Mouse (Mus musculus) CH12.LX (cell line): ENCODE measurements at regions not wholly inside any gene's neighbourhood (a gene's known extent, or its start where the extent isn't known, plus 50 kb on each side); places are given as distances from the start of the nearest gene placed in this dataset.

ENCODE experiments used
- DNase-seq: peaks from one replicate; pipeline ENCODE4 v3.0.0-alpha.2; 2013; ENCODE audit errors: extremely low read depth
- H3K27ac ChIP-seq: 2 replicates; pipeline ENCODE4 v1.5.1; 2012; ENCODE audit warnings: low read depth, mild to moderate bottlenecking, control low read depth, moderate library complexity; ENCODE audit not compliant: insufficient read depth
- H3K27me3 ChIP-seq: replicated peaks from 2 replicates; pipeline ENCODE3; 2012; ENCODE audit warnings: inconsistent platforms
- H3K36me3 ChIP-seq, 2 experiments: replicated peaks in 1 of 2; 2 replicates each; pipeline versions ENCODE3 to v1.6.1; 2012; ENCODE audit warnings: inconsistent platforms in 1 of 2, low read length in 1 of 2, mild to moderate bottlenecking in 1 of 2, mixed read lengths in 1 of 2, moderate library complexity in 1 of 2; ENCODE audit not compliant: control insufficient read depth in 1 of 2, insufficient read depth in 1 of 2
- H3K4me1 ChIP-seq, 2 experiments: 2 replicates each; pipeline ENCODE4 v1.6.1; 2012; ENCODE audit warnings: inconsistent platforms in 1 of 2, moderate library complexity in 1 of 2; ENCODE audit not compliant: insufficient read depth in 2 of 2, control insufficient read depth in 1 of 2
- H3K4me2 ChIP-seq: 2 replicates; pipeline ENCODE4 v1.6.1; 2012; ENCODE audit warnings: low read depth, mild to moderate bottlenecking, control low read depth; ENCODE audit not compliant: poor library complexity, insufficient read depth, severe bottlenecking
- H3K4me3 ChIP-seq, 3 experiments: fragments of 150-350 bp in 1 of 3; sonication (generic) in 1 of 3; replicated peaks in 1 of 3; 2 replicates each; pipeline versions ENCODE3 to v1.5.1; 2011 to 2012; ENCODE audit warnings: low read depth in 2 of 3, low read length in 2 of 3, mild to moderate bottlenecking in 2 of 3, moderate library complexity in 2 of 3, control low read depth in 1 of 3, improper control_type of control experiment in 1 of 3, inconsistent platforms in 1 of 3, mixed read lengths in 1 of 3; ENCODE audit not compliant: poor library complexity in 1 of 3
- H3K79me2 ChIP-seq: replicated peaks from 2 replicates; pipeline ENCODE4 v1.6.1; 2012; ENCODE audit warnings: mild to moderate bottlenecking, moderate library complexity; ENCODE audit not compliant: control insufficient read depth, poor library complexity, insufficient read depth, severe bottlenecking; ENCODE audit errors: extremely low read depth
- H3K9ac ChIP-seq: 2 replicates; pipeline ENCODE4 v1.6.1; 2012; ENCODE audit warnings: low read depth, mild to moderate bottlenecking, control low read depth, moderate library complexity; ENCODE audit not compliant: insufficient read depth
- H3K9me3 ChIP-seq: replicated peaks from 2 replicates; pipeline ENCODE3; 2012; ENCODE audit warnings: low read length, inconsistent platforms, mixed read lengths
- BHLHE40 ChIP-seq: IDR thresholded peaks from 2 replicates; pipeline ENCODE4 v1.6.1; 2011; ENCODE audit warnings: mild to moderate bottlenecking, low read depth, low read length, improper control_type of control experiment
- CHD1 ChIP-seq: IDR thresholded peaks from 2 replicates; pipeline ENCODE4 v1.6.1; 2012; ENCODE audit warnings: low read depth, low read length, improper control_type of control experiment, inconsistent platforms
- ELF1 ChIP-seq: IDR thresholded peaks from 2 replicates; pipeline ENCODE4 v1.6.1; 2014; ENCODE audit warnings: low read depth, mild to moderate bottlenecking, inconsistent platforms, low read length, improper control_type of control experiment
- EP300 ChIP-seq: IDR thresholded peaks from 2 replicates; pipeline ENCODE4 v1.6.1; 2011; ENCODE audit warnings: low read length, improper control_type of control experiment
- GABPA ChIP-seq: IDR thresholded peaks from 2 replicates; pipeline ENCODE4 v1.6.1; 2012; ENCODE audit warnings: low read depth, low read length, improper control_type of control experiment, inconsistent platforms; ENCODE audit not compliant: insufficient replicate concordance
- MYC ChIP-seq: IDR thresholded peaks from 2 replicates; pipeline ENCODE4 v1.6.1; 2011; ENCODE audit warnings: low read depth, mild to moderate bottlenecking, improper control_type of control experiment, low read length
- NELFE ChIP-seq: IDR thresholded peaks from 2 replicates; pipeline ENCODE4 v1.6.1; 2011; ENCODE audit warnings: low read depth, low read length, improper control_type of control experiment
- NRF1 ChIP-seq: IDR thresholded peaks from 2 replicates; pipeline ENCODE4 v1.6.1; 2014; ENCODE audit warnings: low read depth, mild to moderate bottlenecking, inconsistent platforms, low read length, improper control_type of control experiment, moderate library complexity
- PAX5 ChIP-seq: IDR thresholded peaks from 2 replicates; pipeline ENCODE4 v1.6.1; 2012; ENCODE audit warnings: low read length, inconsistent platforms, mixed read lengths
- RAD21 ChIP-seq: IDR thresholded peaks from 2 replicates; pipeline ENCODE4 v1.6.1; 2011; ENCODE audit warnings: low read depth, mild to moderate bottlenecking, low read length, improper control_type of control experiment, moderate library complexity
- RCOR1 ChIP-seq: conservative IDR thresholded peaks from 2 replicates; pipeline ENCODE4 v1.6.1; 2012; ENCODE audit warnings: low read depth, mild to moderate bottlenecking, inconsistent platforms, low read length, improper control_type of control experiment
- SIN3A ChIP-seq: IDR thresholded peaks from 2 replicates; pipeline ENCODE4 v1.6.1; 2012; ENCODE audit warnings: low read length, improper control_type of control experiment, inconsistent platforms
- TBP ChIP-seq: conservative IDR thresholded peaks from 2 replicates; pipeline ENCODE4 v1.6.1; 2011; ENCODE audit warnings: low read depth, low read length, improper control_type of control experiment
- TCF12 ChIP-seq: IDR thresholded peaks from 2 replicates; pipeline ENCODE4 v1.6.1; 2014; ENCODE audit warnings: low read depth, mild to moderate bottlenecking, inconsistent platforms, low read length, improper control_type of control experiment
- ZKSCAN1 ChIP-seq: IDR thresholded peaks from 2 replicates; pipeline ENCODE4 v1.6.1; 2012; ENCODE audit warnings: low read depth, inconsistent platforms, low read length, improper control_type of control experiment, borderline replicate concordance
- ZMIZ1 ChIP-seq: IDR thresholded peaks from 2 replicates; pipeline ENCODE4 v1.6.1; 2012; ENCODE audit warnings: low read depth, mild to moderate bottlenecking, inconsistent platforms, low read length, improper control_type of control experiment
- ZNF384 ChIP-seq: IDR thresholded peaks from 2 replicates; pipeline ENCODE4 v1.6.1; 2012; ENCODE audit warnings: low read depth, low read length, improper control_type of control experiment, inconsistent platforms
- dilution Hi-C: fragments of 300-500 bp; cut with MboI; formaldehyde crosslinking; loops from 2 replicates; pipeline ENCODE4 v1.14.3; 2020; ENCODE audit warnings: low sequenced_read_pairs; ENCODE audit not compliant: extremely low pct_unique_long_range_greater_than_20kb, extremely low pct_ligation_motif_present
- in situ Hi-C: fragments of 300-500 bp; cut with MboI; formaldehyde crosslinking; loops from 3 replicates; pipeline ENCODE4 v1.14.3; 2019; ENCODE audit warnings: low sequenced_read_pairs, low pct_ligation_motif_present, low pct_unique_long_range_greater_than_20kb, mixed read lengths

DNA sequence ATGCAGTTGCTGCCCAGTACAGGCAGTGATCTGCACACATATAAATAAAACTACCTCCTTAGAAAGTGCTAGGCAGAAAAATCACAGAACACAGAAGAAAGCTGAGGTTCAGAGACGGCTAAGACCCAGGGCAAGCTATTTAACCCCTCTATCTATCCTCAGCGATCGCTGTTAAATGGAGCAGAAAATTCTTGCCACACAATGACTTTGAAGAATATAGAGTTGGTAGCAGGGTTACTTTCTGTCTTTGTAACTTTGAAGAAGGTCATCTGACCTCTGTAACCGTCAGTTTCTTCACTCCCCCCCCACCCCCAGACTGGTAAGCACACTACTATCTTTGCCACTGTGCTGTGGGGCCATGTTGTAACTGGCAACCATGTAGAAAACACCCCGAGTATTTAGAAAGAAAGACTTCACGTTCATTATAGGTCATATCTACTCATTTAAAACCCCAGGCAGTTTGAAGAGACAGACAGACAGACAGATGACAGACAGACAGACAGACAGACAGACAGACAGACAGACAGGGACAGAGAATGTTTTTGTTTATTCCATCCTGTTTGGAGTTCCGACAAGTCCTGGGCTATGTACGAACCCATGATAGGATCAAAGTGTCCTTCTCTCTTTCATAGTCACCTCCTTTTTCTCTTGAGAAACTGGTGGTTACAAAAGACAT lies 363.9 kb downstream of the Psat1 start:
- H3K4me1 ChIP-seq = no peaks in the 10 kb centered on the region
- no peak overlapping the region for H3K27ac ChIP-seq
- no peak overlapping the region for H3K4me3 ChIP-seq
- no peaks in the 10 kb centered on the region for H3K27me3 ChIP-seq
- dilution Hi-C loops = no loop called here
- H3K36me3 ChIP-seq = no peaks in the 10 kb centered on the region
- H3K4me2 ChIP-seq = no peak overlapping the region
- no peak for DNase-seq
- no peaks in the 10 kb centered on the region for H3K9me3 ChIP-seq
- H3K79me2 ChIP-seq = no peaks in the 10 kb centered on the region
- in situ Hi-C loops = no loop called here
- H3K9ac ChIP-seq = no peak overlapping the region
- no peak for TF ChIP-seq RCOR1
- no peak for TF ChIP-seq TBP
- no peak for TF ChIP-seq NRF1
- TF ChIP-seq, all 38 proteins: peak for 0

- no peak for TF ChIP-seq NRF1
- TF ChIP-seq PAX5 = no peak
- no peak for TF ChIP-seq ZKSCAN1
- no peak for TF ChIP-seq ELF1
- TF ChIP-seq TBP = no peak
- no peak for TF ChIP-seq MYC
- TF ChIP-seq ZNF384 = no peak
- no peak for TF ChIP-seq ZMIZ1
- TF ChIP-seq EP300 = no peak
- TF ChIP-seq RAD21 = no peak
- no peak for TF ChIP-seq GABPA
- TF ChIP-seq NELFE = no peak
- TF ChIP-seq SIN3A = no peak
- no peak for TF ChIP-seq TCF12
- TF ChIP-seq BHLHE40 = no peak
- TF ChIP-seq CHD1 = no peak
- H3K27me3 ChIP-seq = no peaks in the 10 kb centered on the region
- no peaks in the 10 kb centered on the region for H3K79me2 ChIP-seq
- dilution Hi-C loops (no loop called here), in situ Hi-C loops (no loop called here)
- no peaks in the 10 kb centered on the region; a peak in 1 of 4 replicates for H3K4me1 ChIP-seq
- no peaks in the 10 kb centered on the region for H3K9me3 ChIP-seq
- H3K27ac ChIP-seq = no peak overlapping the region
- DNase-seq = no peak
- no peak overlapping the region for H3K9ac ChIP-seq
- no peak overlapping the region for H3K4me3 ChIP-seq
- H3K4me2 ChIP-seq = no peak overlapping the region
- no peaks in the 10 kb centered on the region for H3K36me3 ChIP-seq
Measured at GRCm38 (mm10) chr19:15571204-15571603, 375.9 kb downstream of the Psat1 start.
